Mouse (Mus musculus): Measurements from ENCODE around the gene Olfr875. TPM values are rescaled to one million over a fixed set of nuclear protein-coding genes. Genes with fewer than 3 reads are reported as not detected.
"Not testable (repeated sequence)": the region's sequence is repeated elsewhere in the genome, so short reads cannot be mapped to it uniquely, and the experiment has no call there.

Gene Olfr875
- total and polyA plus RNA-seq, 3 experiments, result not detected

DNA sequence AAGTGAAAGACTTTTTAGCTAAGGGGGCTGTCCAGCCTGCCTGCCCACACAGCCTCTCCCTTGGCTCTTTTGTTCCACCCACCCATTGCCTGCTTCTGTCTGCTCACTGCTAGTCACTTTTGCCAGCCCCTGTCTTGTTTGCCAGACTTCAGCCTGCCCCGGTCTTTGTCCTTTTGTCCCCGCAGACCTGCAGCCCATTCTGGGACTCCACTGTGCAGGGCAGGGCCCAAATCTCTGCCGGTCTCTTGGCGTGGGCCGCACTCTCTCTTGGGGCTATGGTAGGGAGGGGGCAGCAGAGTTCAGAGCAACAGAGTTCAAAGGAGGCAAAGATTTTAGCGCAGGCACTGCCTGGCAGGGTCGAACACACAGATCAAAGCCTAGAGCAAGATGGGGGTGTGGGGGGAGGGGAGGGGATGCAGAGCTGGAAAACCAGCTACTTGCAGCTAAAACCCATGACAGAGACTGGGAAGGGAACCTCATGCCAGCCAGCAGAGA lies 11.2 kb downstream of the Olfr875 start:
- Histone ChIP-seq H3K9me3 (replicated peaks; ENCODE audit: low read length) (no peaks in the 10 kb centered on the region), H3K36me3 (replicated peaks in 1 of 2; ENCODE audit: control insufficient read depth in 1 of 2, insufficient read depth in 1 of 2, low read length in 1 of 2) (no peaks in the 10 kb centered on the region), H3K27ac (ENCODE audit: insufficient read depth, low read depth) (no peak overlapping the region), H3K4me2 (ENCODE audit: insufficient read depth, low read depth, poor library complexity, severe bottlenecking) (no peak overlapping the region), H3K4me3 (replicated peaks in 1 of 3; ENCODE audit: low read depth in 2 of 3, low read length in 2 of 3, poor library complexity in 1 of 3) (no peak overlapping the region), H3K9ac (ENCODE audit: insufficient read depth, low read depth) (no peak overlapping the region), H3K27me3 (replicated peaks) (no peaks in the 10 kb centered on the region), H3K79me2 (replicated peaks; ENCODE audit: control insufficient read depth, extremely low read depth, insufficient read depth, poor library complexity, severe bottlenecking) (no peaks in the 10 kb centered on the region), H3K4me1 (ENCODE audit: control insufficient read depth in 1 of 2, insufficient read depth in 2 of 2) (peaks cover 0 to 12% of the 10 kb centered on the region in 2 experiments; a peak in 2 of 4 replicates)
- dilution Hi-C loops (cut with MboI; ENCODE audit: extremely low pct_ligation_motif_present, extremely low pct_unique_long_range_greater_than_20kb, low sequenced_read_pairs), result no loop called here
- DNase-seq (ENCODE audit: extremely low read depth), result peak; percentile 22
- TF ChIP-seq UBTF (IDR thresholded peaks at IDR 0.05; ENCODE audit: low read depth, low read length) (no peak), ZKSCAN1 (IDR thresholded peaks at IDR 0.05; ENCODE audit: borderline replicate concordance, low read depth, low read length) (no peak), JUND (conservative IDR thresholded peaks at IDR 0.05; ENCODE audit: low read depth, low read length) (no peak), JUN (IDR thresholded peaks at IDR 0.05; ENCODE audit: insufficient read depth, low read depth, low read length) (no peak), NRF1 (IDR thresholded peaks at IDR 0.05; ENCODE audit: low read depth, low read length) (no peak), TBP (conservative IDR thresholded peaks at IDR 0.05; ENCODE audit: low read depth, low read length) (no peak), POLR2A (IDR thresholded peaks at IDR 0.05; ENCODE audit: low read depth, low read length) (no peak), IRF4 (IDR thresholded peaks at IDR 0.05; ENCODE audit: low read depth, low read length) (no peak)
- in situ Hi-C loops (cut with MboI; ENCODE audit: low pct_ligation_motif_present, low pct_unique_long_range_greater_than_20kb, low sequenced_read_pairs), result no loop called here

GRCm38 (mm10) chr9:37783394-37784387 lies 12.0 kb downstream of the Olfr875 start:
- peaks cover 0 to 12% of the 10 kb centered on the region in 2 experiments; a peak in 2 of 4 replicates for H3K4me1 ChIP-seq (ENCODE audit: control insufficient read depth in 1 of 2, insufficient read depth in 2 of 2)
- in situ Hi-C loops (cut with MboI; ENCODE audit: low pct_ligation_motif_present, low pct_unique_long_range_greater_than_20kb, low sequenced_read_pairs); H3K9ac ChIP-seq (ENCODE audit: insufficient read depth, low read depth); H3K79me2 ChIP-seq (replicated peaks; ENCODE audit: control insufficient read depth, extremely low read depth, insufficient read depth, poor library complexity, severe bottlenecking); dilution Hi-C loops (cut with MboI; ENCODE audit: extremely low pct_ligation_motif_present, extremely low pct_unique_long_range_greater_than_20kb, low sequenced_read_pairs); H3K36me3 ChIP-seq (replicated peaks in 1 of 2; ENCODE audit: control insufficient read depth in 1 of 2, insufficient read depth in 1 of 2, low read length in 1 of 2); H3K9me3 ChIP-seq (replicated peaks; ENCODE audit: low read length); H3K27me3 ChIP-seq (replicated peaks); H3K4me3 ChIP-seq (replicated peaks in 1 of 3; ENCODE audit: low read depth in 2 of 3, low read length in 2 of 3, poor library complexity in 1 of 3); H3K27ac ChIP-seq (ENCODE audit: insufficient read depth, low read depth); H3K4me2 ChIP-seq (ENCODE audit: insufficient read depth, low read depth, poor library complexity, severe bottlenecking): not testable (repeated sequence)
- DNase-seq (ENCODE audit: extremely low read depth), result peak; percentile 14

GRCm38 (mm10) chr9:37786411-37786810 lies 14.8 kb downstream of the Olfr875 start:
- Histone ChIP-seq H3K27me3 (replicated peaks) (no peaks in the 10 kb centered on the region), H3K4me1 (ENCODE audit: control insufficient read depth in 1 of 2, insufficient read depth in 2 of 2) (peaks cover 0 to 12% of the 10 kb centered on the region in 2 experiments; a peak in 2 of 4 replicates), H3K79me2 (replicated peaks; ENCODE audit: control insufficient read depth, extremely low read depth, insufficient read depth, poor library complexity, severe bottlenecking) (no peaks in the 10 kb centered on the region), H3K27ac (ENCODE audit: insufficient read depth, low read depth) (no peak overlapping the region), H3K36me3 (replicated peaks in 1 of 2; ENCODE audit: control insufficient read depth in 1 of 2, insufficient read depth in 1 of 2, low read length in 1 of 2) (no peaks in the 10 kb centered on the region), H3K4me2 (ENCODE audit: insufficient read depth, low read depth, poor library complexity, severe bottlenecking) (no peak overlapping the region), H3K9me3 (replicated peaks; ENCODE audit: low read length) (no peaks in the 10 kb centered on the region), H3K4me3 (replicated peaks in 1 of 3; ENCODE audit: low read depth in 2 of 3, low read length in 2 of 3, poor library complexity in 1 of 3) (no peak overlapping the region), H3K9ac (ENCODE audit: insufficient read depth, low read depth) (no peak overlapping the region)
- TF ChIP-seq NELFE (IDR thresholded peaks at IDR 0.05; ENCODE audit: low read depth, low read length) (no peak), ELF1 (IDR thresholded peaks at IDR 0.05; ENCODE audit: low read depth, low read length) (no peak), E2F4 (IDR thresholded peaks at IDR 0.05; ENCODE audit: insufficient replicate concordance, low read depth, low read length) (no peak), MEF2A (IDR thresholded peaks at IDR 0.05; ENCODE audit: borderline replicate concordance, low read depth, low read length) (no peak), GABPA (IDR thresholded peaks at IDR 0.05; ENCODE audit: insufficient replicate concordance, low read depth, low read length) (no peak), ZKSCAN1 (IDR thresholded peaks at IDR 0.05; ENCODE audit: borderline replicate concordance, low read depth, low read length) (no peak), MAZ (IDR thresholded peaks at IDR 0.05; ENCODE audit: low read depth, low read length) (no peak), JUND (conservative IDR thresholded peaks at IDR 0.05; ENCODE audit: low read depth, low read length) (no peak), BHLHE40 (IDR thresholded peaks at IDR 0.05; ENCODE audit: low read depth, low read length) (no peak), PAX5 (IDR thresholded peaks at IDR 0.05; ENCODE audit: low read length) (no peak), MAX (IDR thresholded peaks at IDR 0.05; ENCODE audit: low read length) (no peak), CTCF (conservative IDR thresholded peaks at IDR 0.05 in 1 of 2, IDR thresholded peaks at IDR 0.05 in 1 of 2; ENCODE audit: low read depth in 2 of 2, low read length in 2 of 2) (no peak), POLR2AphosphoS2 (IDR thresholded peaks at IDR 0.05; ENCODE audit: low read depth, low read length) (no peak), CHD2 (IDR thresholded peaks at IDR 0.05; ENCODE audit: low read length) (no peak), MAFK (IDR thresholded peaks at IDR 0.05; ENCODE audit: insufficient replicate concordance, low read length) (no peak), KAT2A (IDR thresholded peaks at IDR 0.05; ENCODE audit: insufficient replicate concordance, low read length) (no peak), CHD1 (IDR thresholded peaks at IDR 0.05; ENCODE audit: low read depth, low read length) (no peak), TCF12 (IDR thresholded peaks at IDR 0.05; ENCODE audit: low read depth, low read length) (no peak)
- DNase-seq (ENCODE audit: extremely low read depth), result no peak
- in situ Hi-C loops (cut with MboI; ENCODE audit: low pct_ligation_motif_present, low pct_unique_long_range_greater_than_20kb, low sequenced_read_pairs), result no loop called here
- dilution Hi-C loops (cut with MboI; ENCODE audit: extremely low pct_ligation_motif_present, extremely low pct_unique_long_range_greater_than_20kb, low sequenced_read_pairs), result no loop called here
